Mouse (Mus musculus): Measurements from ENCODE around the gene Cdk2ap2.

DNA sequence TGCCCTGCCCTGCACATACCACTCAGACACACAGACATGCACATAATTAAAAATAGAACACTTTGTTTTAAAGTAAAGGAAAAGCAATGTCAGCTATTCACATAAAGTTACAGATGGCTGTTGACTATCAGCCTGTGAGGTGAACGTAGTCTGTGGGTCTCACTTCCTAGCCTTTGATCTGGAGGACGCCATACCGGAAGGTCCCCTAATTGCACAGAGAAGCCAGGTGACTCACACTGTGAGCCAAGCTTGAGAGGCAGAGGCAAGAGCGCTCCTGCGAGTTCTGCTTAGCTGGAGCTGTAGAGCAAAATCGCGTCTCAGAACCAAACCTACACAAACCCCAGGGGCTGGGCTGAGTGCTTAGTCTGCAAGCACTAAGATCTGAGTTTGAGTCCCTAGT, 3.2 kb upstream of the Cdk2ap2 start:
- TF ChIP-seq MAFK (IDR thresholded peaks at IDR 0.05; ENCODE audit: insufficient read depth, low read depth, low read length) (no peak), CHD2 (IDR thresholded peaks at IDR 0.05; ENCODE audit: low read depth, low read length) (no peak), HCFC1 (IDR thresholded peaks at IDR 0.05; ENCODE audit: borderline replicate concordance, insufficient read depth, low read length) (no peak)

Measured in ES-E14 (cell line).